Mouse (Mus musculus): Measurements from ENCODE around the gene Gm49601.
A peak's percentile ranks its signal among the peaks of the same experiment; 100 is the strongest.

The Gm49601 gene

DNA sequence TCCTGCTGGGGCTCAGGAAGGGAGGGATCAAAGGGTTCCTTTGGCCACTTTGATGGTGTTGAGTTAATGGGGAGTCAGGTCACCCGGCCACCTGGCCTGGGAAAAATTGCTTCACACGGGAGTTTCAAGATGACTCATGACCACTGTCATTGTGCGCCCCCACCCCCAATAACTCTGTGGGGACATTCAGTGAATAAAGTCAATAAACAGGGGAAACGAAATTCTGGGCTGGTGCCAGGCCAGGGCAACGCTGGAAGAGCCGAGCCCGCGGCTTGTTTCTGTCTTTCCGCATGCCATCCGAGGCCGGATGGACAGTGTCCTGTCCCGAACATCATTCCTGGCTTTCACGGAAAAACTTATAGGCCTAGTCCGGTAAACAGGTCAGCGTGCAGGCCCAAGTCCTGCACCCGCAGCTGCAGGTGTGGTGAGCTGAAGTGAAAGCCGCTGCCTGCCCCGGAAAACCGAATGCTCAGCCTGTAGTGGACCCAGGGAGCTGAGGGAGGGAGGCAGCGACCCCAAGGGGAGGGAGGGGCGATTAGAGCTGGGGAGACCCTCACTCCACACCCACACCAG lies 45.1 kb downstream of the Gm49601 start:
- H3K9me3 ChIP-seq (ENCODE audit: low read length): no peaks in the 10 kb centered on the region
- H3K36me3 ChIP-seq (ENCODE audit: insufficient read depth, low read length): no peaks in the 10 kb centered on the region
- peaks cover 95% of the 10 kb centered on the region for H3K27me3 ChIP-seq (ENCODE audit: insufficient read depth, low read length)
- H3K4me1 ChIP-seq (replicated peaks; ENCODE audit: low read depth, low read length): peaks cover 20% of the 10 kb centered on the region
- peak overlapping the region; percentile 73 for H3K4me3 ChIP-seq (replicated peaks; ENCODE audit: low read length)
- TF ChIP-seq NANOG (IDR thresholded peaks at IDR 0.05; ENCODE audit: borderline replicate concordance, low read length) (no peak), CTCF (conservative IDR thresholded peaks at IDR 0.05; ENCODE audit: low read length) (no peak), POU5F1 (IDR thresholded peaks at IDR 0.05; ENCODE audit: borderline replicate concordance, low read length) (no peak)

DNA sequence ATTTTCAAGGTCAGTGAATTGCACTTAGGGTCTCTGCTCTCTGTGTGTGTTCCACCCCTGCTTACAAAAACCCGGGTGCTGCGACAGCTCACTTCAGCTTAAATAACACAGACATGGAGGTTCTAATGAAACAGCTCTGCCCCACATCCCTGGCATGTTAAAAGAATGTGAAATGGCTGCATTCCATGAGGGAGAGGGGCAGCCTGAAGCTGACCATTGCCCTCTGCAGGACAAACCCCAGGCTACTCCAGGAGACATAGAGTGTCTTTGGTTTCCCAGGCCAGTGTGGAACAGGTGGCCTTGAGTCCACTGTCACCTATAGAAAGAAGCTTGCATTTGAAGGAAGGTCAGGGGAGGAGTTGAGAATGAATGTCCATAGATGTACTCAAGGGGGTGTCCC lies 45.8 kb downstream of the Gm49601 start:
- no peaks in the 10 kb centered on the region for H3K9me3 ChIP-seq (ENCODE audit: low read length)
- H3K27me3 ChIP-seq (ENCODE audit: insufficient read depth, low read length): peaks cover 93% of the 10 kb centered on the region
- H3K4me3 ChIP-seq (replicated peaks; ENCODE audit: low read length): no peak overlapping the region
- no peaks in the 10 kb centered on the region for H3K36me3 ChIP-seq (ENCODE audit: insufficient read depth, low read length)
- no peak for TF ChIP-seq NANOG (IDR thresholded peaks at IDR 0.05; ENCODE audit: borderline replicate concordance, low read length)
- TF ChIP-seq POU5F1 (IDR thresholded peaks at IDR 0.05; ENCODE audit: borderline replicate concordance, low read length): no peak
- TF ChIP-seq CTCF (conservative IDR thresholded peaks at IDR 0.05; ENCODE audit: low read length): no peak
- H3K4me1 ChIP-seq (replicated peaks; ENCODE audit: low read depth, low read length): peaks cover 14% of the 10 kb centered on the region

GRCm38 (mm10) chr16:18577599-18578160 lies 48.5 kb downstream of the Gm49601 start:
- Histone ChIP-seq H3K4me3 (replicated peaks; ENCODE audit: low read length) (no peak overlapping the region), H3K36me3 (ENCODE audit: insufficient read depth, low read length) (no peaks in the 10 kb centered on the region), H3K4me1 (replicated peaks; ENCODE audit: low read depth, low read length) (peaks cover 9% of the 10 kb centered on the region), H3K27me3 (ENCODE audit: insufficient read depth, low read length) (peaks cover 75% of the 10 kb centered on the region), H3K9me3 (ENCODE audit: low read length) (no peaks in the 10 kb centered on the region)
- TF ChIP-seq POU5F1 (IDR thresholded peaks at IDR 0.05; ENCODE audit: borderline replicate concordance, low read length) (no peak), CTCF (conservative IDR thresholded peaks at IDR 0.05; ENCODE audit: low read length) (no peak), NANOG (IDR thresholded peaks at IDR 0.05; ENCODE audit: borderline replicate concordance, low read length) (no peak)

- no peaks in the 10 kb centered on the region for H3K36me3 ChIP-seq (ENCODE audit: insufficient read depth, low read length)
- no peak overlapping the region for H3K4me3 ChIP-seq (replicated peaks; ENCODE audit: low read length)
- peaks cover 8% of the 10 kb centered on the region for H3K4me1 ChIP-seq (replicated peaks; ENCODE audit: low read depth, low read length)
- H3K9me3 ChIP-seq (ENCODE audit: low read length): no peaks in the 10 kb centered on the region
- TF ChIP-seq NANOG (IDR thresholded peaks at IDR 0.05; ENCODE audit: borderline replicate concordance, low read length): no peak
- TF ChIP-seq POU5F1 (IDR thresholded peaks at IDR 0.05; ENCODE audit: borderline replicate concordance, low read length): no peak
- no peak for TF ChIP-seq CTCF (conservative IDR thresholded peaks at IDR 0.05; ENCODE audit: low read length)
- peaks cover 69% of the 10 kb centered on the region for H3K27me3 ChIP-seq (ENCODE audit: insufficient read depth, low read length)
Measured at GRCm38 (mm10) chr16:18577071-18577470, 49.2 kb downstream of the Gm49601 start.

- Histone ChIP-seq H3K27me3 (ENCODE audit: insufficient read depth, low read length) (peaks cover 40% of the 10 kb centered on the region), H3K4me3 (replicated peaks; ENCODE audit: low read length) (no peak overlapping the region), H3K36me3 (ENCODE audit: insufficient read depth, low read length) (no peaks in the 10 kb centered on the region), H3K4me1 (replicated peaks; ENCODE audit: low read depth, low read length) (no peaks in the 10 kb centered on the region; the same call in 1 of the 2 replicates), H3K9me3 (ENCODE audit: low read length) (no peaks in the 10 kb centered on the region)
- TF ChIP-seq POU5F1 (IDR thresholded peaks at IDR 0.05; ENCODE audit: borderline replicate concordance, low read length): no peak
- TF ChIP-seq CTCF (conservative IDR thresholded peaks at IDR 0.05; ENCODE audit: low read length): no peak
- TF ChIP-seq NANOG (IDR thresholded peaks at IDR 0.05; ENCODE audit: borderline replicate concordance, low read length): no peak
Measured at GRCm38 (mm10) chr16:18574196-18574595, 52.0 kb downstream of the Gm49601 start.

Measured in E14TG2a.4 (cell line).